Mouse (Mus musculus): Measurements from ENCODE around the gene Resp18. TPM values are rescaled to one million over a fixed set of nuclear protein-coding genes. Genes with fewer than 3 reads are reported as not detected.
"Not testable (repeated sequence)": the region's sequence is repeated elsewhere in the genome, so short reads cannot be mapped to it uniquely, and the experiment has no call there.

Gene Resp18
- total RNA-seq, 2 experiments from 2014 or later, result not detected

GRCm38 (mm10) chr1:75244175-75244826, 33.9 kb downstream of the Resp18 start:
- ATAC-seq (replicated peaks; ENCODE audit: low FRiP score, poor library complexity, severe bottlenecking), result peak; percentile 24; the same call in 1 of the 2 replicates

GRCm38 (mm10) chr1:75243411-75243810, 34.8 kb downstream of the Resp18 start:
- ATAC-seq (replicated peaks; ENCODE audit: low FRiP score, poor library complexity, severe bottlenecking), result no peak

- ATAC-seq (replicated peaks; ENCODE audit: low FRiP score, poor library complexity, severe bottlenecking), result no peak
These were observed 38.6 kb downstream of the Resp18 start for GRCm38 (mm10) chr1:75239591-75239990.

GRCm38 (mm10) chr1:75236117-75237050, 41.8 kb downstream of the Resp18 start, which contains the start of gene Dnajb2:
Gene Dnajb2 (plus strand): TSS chr1:75236406.
- ATAC-seq (replicated peaks; ENCODE audit: low FRiP score, poor library complexity, severe bottlenecking), result peak; percentile 82

GRCm38 (mm10) chr1:75234606-75235005, 43.6 kb downstream of the Resp18 start:
- peak; percentile 64 for ATAC-seq (replicated peaks; ENCODE audit: low FRiP score, poor library complexity, severe bottlenecking)

- ATAC-seq (replicated peaks; ENCODE audit: low FRiP score, poor library complexity, severe bottlenecking), result not testable (repeated sequence)
These were observed 45.7 kb downstream of the Resp18 start for GRCm38 (mm10) chr1:75232489-75232888.

GRCm38 (mm10) chr1:75231664-75232152, 46.5 kb downstream of the Resp18 start, which contains the start of gene A630095N17Rik:
Gene A630095N17Rik (minus strand): TSS chr1:75232102.
- ATAC-seq (replicated peaks; ENCODE audit: low FRiP score, poor library complexity, severe bottlenecking), result no peak

GRCm38 (mm10) chr1:75231224-75231623, 47.0 kb downstream of the Resp18 start:
- no peak for ATAC-seq (replicated peaks; ENCODE audit: low FRiP score, poor library complexity, severe bottlenecking)

GRCm38 (mm10) chr1:75230335-75230994, 47.8 kb downstream of the Resp18 start:
- ATAC-seq (replicated peaks; ENCODE audit: low FRiP score, poor library complexity, severe bottlenecking), result peak; percentile 51

- peak; percentile 86 for ATAC-seq (replicated peaks; ENCODE audit: low FRiP score, poor library complexity, severe bottlenecking)
These were observed 49.1 kb downstream of the Resp18 start for GRCm38 (mm10) chr1:75229158-75229557.

GRCm38 (mm10) chr1:75227653-75228052, 50.6 kb downstream of the Resp18 start:
- no peak for ATAC-seq (replicated peaks; ENCODE audit: low FRiP score, poor library complexity, severe bottlenecking)

- no peak for ATAC-seq (replicated peaks; ENCODE audit: low FRiP score, poor library complexity, severe bottlenecking)
These were observed 52.1 kb downstream of the Resp18 start for GRCm38 (mm10) chr1:75226138-75226537.

GRCm38 (mm10) chr1:75225473-75225872, 52.7 kb downstream of the Resp18 start:
- no peak for ATAC-seq (replicated peaks; ENCODE audit: low FRiP score, poor library complexity, severe bottlenecking)

- ATAC-seq (replicated peaks; ENCODE audit: low FRiP score, poor library complexity, severe bottlenecking), result no peak
These were observed 54.7 kb downstream of the Resp18 start for GRCm38 (mm10) chr1:75223532-75223931.

GRCm38 (mm10) chr1:75222926-75223325, 55.3 kb downstream of the Resp18 start:
- no peak for ATAC-seq (replicated peaks; ENCODE audit: low FRiP score, poor library complexity, severe bottlenecking)

Other genes starting within 250 kb of the Resp18 start
- 0.77 and 8.2 TPM in 2 replicates for gene Nhej1, start 153.2 kb downstream of the Resp18 start, total RNA-seq (2015; ENCODE audit: low replicate concordance)
- gene Nhej1, start 153.2 kb downstream of the Resp18 start, total RNA-seq (2017; ENCODE audit: low replicate concordance), result 4.0 and 10.0 TPM in 2 replicates
- gene Slc23a3, start 144.5 kb downstream of the Resp18 start, total RNA-seq (2015; ENCODE audit: low replicate concordance), result 1.3 and 3.5 TPM in 2 replicates
- gene Slc23a3, start 144.5 kb downstream of the Resp18 start, total RNA-seq (2017; ENCODE audit: low replicate concordance), result 0.28 and 0.60 TPM in 2 replicates
- gene Cnppd1, start 135.7 kb downstream of the Resp18 start, total RNA-seq (2015; ENCODE audit: low replicate concordance), result 41.6 and 42.7 TPM in 2 replicates
- gene Cnppd1, start 135.7 kb downstream of the Resp18 start, total RNA-seq (2017; ENCODE audit: low replicate concordance), result 135 and 169 TPM in 2 replicates
- 30.7 and 38.0 TPM in 2 replicates for gene Retreg2, start 135.6 kb downstream of the Resp18 start, total RNA-seq (2015; ENCODE audit: low replicate concordance)
- gene Retreg2, start 135.6 kb downstream of the Resp18 start, total RNA-seq (2017; ENCODE audit: low replicate concordance), result 45.0 and 54.0 TPM in 2 replicates
- gene Zfand2b, start 109.8 kb downstream of the Resp18 start, total RNA-seq (2015; ENCODE audit: low replicate concordance), result 15.9 and 28.2 TPM in 2 replicates
- gene Zfand2b, start 109.8 kb downstream of the Resp18 start, total RNA-seq (2017; ENCODE audit: low replicate concordance), result 43.3 and 49.6 TPM in 2 replicates
- gene Abcb6, start 98.0 kb downstream of the Resp18 start, total RNA-seq (2015; ENCODE audit: low replicate concordance), result 78.2 and 93.0 TPM in 2 replicates
- 62.9 and 70.7 TPM in 2 replicates for gene Abcb6, start 98.0 kb downstream of the Resp18 start, total RNA-seq (2017; ENCODE audit: low replicate concordance)
- gene Ankzf1, start 86.3 kb downstream of the Resp18 start, total RNA-seq (2015; ENCODE audit: low replicate concordance), result 8.3 and 10.4 TPM in 2 replicates
- gene Ankzf1, start 86.3 kb downstream of the Resp18 start, total RNA-seq (2017; ENCODE audit: low replicate concordance), result 34.5 and 39.0 TPM in 2 replicates
- 107 and 131 TPM in 2 replicates for gene Atg9a, start 86.2 kb downstream of the Resp18 start, total RNA-seq (2015; ENCODE audit: low replicate concordance)
- gene Atg9a, start 86.2 kb downstream of the Resp18 start, total RNA-seq (2017; ENCODE audit: low replicate concordance), result 137 and 142 TPM in 2 replicates
- 12.3 and 12.9 TPM in 2 replicates for gene Glb1l, start 67.6 kb downstream of the Resp18 start, total RNA-seq (2015; ENCODE audit: low replicate concordance)
- 8.1 and 8.6 TPM in 2 replicates for gene Glb1l, start 67.6 kb downstream of the Resp18 start, total RNA-seq (2017; ENCODE audit: low replicate concordance)
- gene Stk16, start 67.6 kb downstream of the Resp18 start, total RNA-seq (2015; ENCODE audit: low replicate concordance), result 50.4 and 76.9 TPM in 2 replicates
- 31.3 and 50.2 TPM in 2 replicates for gene Stk16, start 67.6 kb downstream of the Resp18 start, total RNA-seq (2017; ENCODE audit: low replicate concordance)
- 433 and 471 TPM in 2 replicates for gene Tuba4a, start 58.5 kb downstream of the Resp18 start, total RNA-seq (2015; ENCODE audit: low replicate concordance)
- 280 and 368 TPM in 2 replicates for gene Tuba4a, start 58.5 kb downstream of the Resp18 start, total RNA-seq (2017; ENCODE audit: low replicate concordance)
- gene A630095N17Rik, start 46.3 kb downstream of the Resp18 start, total RNA-seq (2015; ENCODE audit: low replicate concordance), result not detected in 2 replicates
- not detected in 2 replicates for gene A630095N17Rik, start 46.3 kb downstream of the Resp18 start, total RNA-seq (2017; ENCODE audit: low replicate concordance)
- 186 and 231 TPM in 2 replicates for gene Dnajb2, start 42.0 kb downstream of the Resp18 start, total RNA-seq (2015; ENCODE audit: low replicate concordance)
- gene Dnajb2, start 42.0 kb downstream of the Resp18 start, total RNA-seq (2017; ENCODE audit: low replicate concordance), result 524 and 744 TPM in 2 replicates
- gene Ptprn, start 13.9 kb downstream of the Resp18 start, total RNA-seq (2015; ENCODE audit: low replicate concordance), result not detected in 2 replicates
- not detected in 2 replicates for gene Ptprn, start 13.9 kb downstream of the Resp18 start, total RNA-seq (2017; ENCODE audit: low replicate concordance)
- 14.0 and 20.3 TPM in 2 replicates for gene Dnpep, start 39.6 kb upstream of the Resp18 start, total RNA-seq (2015; ENCODE audit: low replicate concordance)
- 7.7 and 11.8 TPM in 2 replicates for gene Dnpep, start 39.6 kb upstream of the Resp18 start, total RNA-seq (2017; ENCODE audit: low replicate concordance)
- gene Des, start 81.9 kb upstream of the Resp18 start, total RNA-seq (2015; ENCODE audit: low replicate concordance), result not detected in 2 replicates
- not detected in 2 replicates for gene Des, start 81.9 kb upstream of the Resp18 start, total RNA-seq (2017; ENCODE audit: low replicate concordance)
- gene Speg, start 96.9 kb upstream of the Resp18 start, total RNA-seq (2015; ENCODE audit: low replicate concordance), result not detected in 2 replicates
- gene Speg, start 96.9 kb upstream of the Resp18 start, total RNA-seq (2017; ENCODE audit: low replicate concordance), result 1.7 TPM in 1 of 2 replicates, not detected in the other
- 2.9 and 14.4 TPM in 2 replicates for gene Gmppa, start 157.5 kb upstream of the Resp18 start, total RNA-seq (2015; ENCODE audit: low replicate concordance)
- 6.1 and 20.1 TPM in 2 replicates for gene Gmppa, start 157.5 kb upstream of the Resp18 start, total RNA-seq (2017; ENCODE audit: low replicate concordance)
- gene Asic4, start 172.0 kb upstream of the Resp18 start, total RNA-seq (2015; ENCODE audit: low replicate concordance), result not detected in 2 replicates
- not detected in 2 replicates for gene Asic4, start 172.0 kb upstream of the Resp18 start, total RNA-seq (2017; ENCODE audit: low replicate concordance)
- gene Chpf, start 200.9 kb upstream of the Resp18 start, total RNA-seq (2015; ENCODE audit: low replicate concordance), result 0.42 TPM in 1 of 2 replicates, not detected in the other
- gene Chpf, start 200.9 kb upstream of the Resp18 start, total RNA-seq (2017; ENCODE audit: low replicate concordance), result 0.26 and 1.3 TPM in 2 replicates
- gene Tmem198, start 201.1 kb upstream of the Resp18 start, total RNA-seq (2015; ENCODE audit: low replicate concordance), result not detected in 2 replicates
- not detected in 2 replicates for gene Tmem198, start 201.1 kb upstream of the Resp18 start, total RNA-seq (2017; ENCODE audit: low replicate concordance)
- not detected in 2 replicates for gene Obsl1, start 228.0 kb upstream of the Resp18 start, total RNA-seq (2015; ENCODE audit: low replicate concordance)
- gene Obsl1, start 228.0 kb upstream of the Resp18 start, total RNA-seq (2017; ENCODE audit: low replicate concordance), result not detected in 2 replicates
- gene Inha, start 228.7 kb upstream of the Resp18 start, total RNA-seq (2015; ENCODE audit: low replicate concordance), result not detected in 2 replicates
- not detected in 2 replicates for gene Inha, start 228.7 kb upstream of the Resp18 start, total RNA-seq (2017; ENCODE audit: low replicate concordance)
- 10.9 and 14.0 TPM in 2 replicates for gene Stk11ip, start 243.1 kb upstream of the Resp18 start, total RNA-seq (2015; ENCODE audit: low replicate concordance)
- gene Stk11ip, start 243.1 kb upstream of the Resp18 start, total RNA-seq (2017; ENCODE audit: low replicate concordance), result 14.3 and 31.6 TPM in 2 replicates